Mouse (Mus musculus) erythroblast, embryonic 14.5 days (primary cell): ENCODE measurements around the gene Cfap77. TPM values are rescaled to one million over a fixed set of nuclear protein-coding genes. Genes with fewer than 3 reads are reported as not detected.

ENCODE experiments used
- H3K27me3 ChIP-seq: 2 replicates; pipeline ENCODE4 v1.6.1; 2012; ENCODE audit warnings: inconsistent platforms; ENCODE audit not compliant: control insufficient read depth
- H3K36me3 ChIP-seq: 2 replicates; pipeline ENCODE4 v1.6.1; 2012; ENCODE audit warnings: mild to moderate bottlenecking, inconsistent platforms; ENCODE audit not compliant: control insufficient read depth
- H3K4me1 ChIP-seq: 2 replicates; pipeline ENCODE4 v1.6.1; 2012; ENCODE audit warnings: inconsistent platforms; ENCODE audit not compliant: control insufficient read depth
- H3K4me3 ChIP-seq: replicated peaks from 2 replicates; pipeline ENCODE3; 2012; ENCODE audit warnings: moderate library complexity, mild to moderate bottlenecking, inconsistent platforms
- H3K9me3 ChIP-seq: 2 replicates; pipeline ENCODE4 v1.6.1; 2012; ENCODE audit warnings: low read length, inconsistent platforms, mixed read lengths; ENCODE audit not compliant: control insufficient read depth
- GATA1 ChIP-seq: IDR thresholded peaks from 2 replicates; pipeline ENCODE4 v1.6.1; 2012; ENCODE audit warnings: low read length, inconsistent platforms, mixed read lengths
- TAL1 ChIP-seq: IDR thresholded peaks from 3 replicates; pipeline ENCODE4 v1.6.1; 2012; ENCODE audit warnings: low read length, inconsistent platforms, mixed read lengths
- polyA plus RNA-seq: library from polyadenylated mRNA; stranded (reverse); fragments of >175 nt; gene quantifications from 2 replicates; pipeline ENCODE4 v1.2.3, GENCODE M21; 2012

Cfap77 gene
- polyA plus RNA-seq, 1 experiment = not detected

- Histone ChIP-seq H3K36me3 (peaks cover 64% of the 10 kb centered on the region), H3K4me1 (no peaks in the 10 kb centered on the region), H3K27me3 (no peaks in the 10 kb centered on the region), H3K9me3 (no peaks in the 10 kb centered on the region), H3K4me3 (no peak overlapping the region)
- no peak for TF ChIP-seq TAL1
- TF ChIP-seq GATA1 = no peak
Observed at GRCm38 (mm10) chr2:29086026-29086425, 31.2 kb upstream of the Cfap77 start.

- no peaks in the 10 kb centered on the region for H3K4me1 ChIP-seq
- H3K27me3 ChIP-seq = no peaks in the 10 kb centered on the region
- H3K9me3 ChIP-seq = no peaks in the 10 kb centered on the region
- H3K36me3 ChIP-seq = peaks cover 93% of the 10 kb centered on the region
- TF ChIP-seq GATA1 = no peak
- no peak for TF ChIP-seq TAL1
- H3K4me3 ChIP-seq = no peak overlapping the region
Observed at GRCm38 (mm10) chr2:29081965-29082364, 27.1 kb upstream of the Cfap77 start.

GRCm38 (mm10) chr2:29076226-29076625 lies 21.4 kb upstream of the Cfap77 start:
- Histone ChIP-seq H3K36me3 (peaks cover 92% of the 10 kb centered on the region), H3K4me1 (no peaks in the 10 kb centered on the region), H3K9me3 (no peaks in the 10 kb centered on the region), H3K27me3 (no peaks in the 10 kb centered on the region), H3K4me3 (no peak overlapping the region)
- TF ChIP-seq GATA1 (no peak), TAL1 (no peak)

GRCm38 (mm10) chr2:29075331-29076070 lies 20.6 kb upstream of the Cfap77 start:
- TF ChIP-seq GATA1 (no peak), TAL1 (no peak)
- Histone ChIP-seq H3K4me1 (no peaks in the 10 kb centered on the region), H3K4me3 (no peak overlapping the region), H3K27me3 (no peaks in the 10 kb centered on the region), H3K9me3 (no peaks in the 10 kb centered on the region), H3K36me3 (peaks cover 92% of the 10 kb centered on the region)

GRCm38 (mm10) chr2:29074676-29075075 lies 19.8 kb upstream of the Cfap77 start:
- Histone ChIP-seq H3K4me1 (no peaks in the 10 kb centered on the region), H3K36me3 (peaks cover 92% of the 10 kb centered on the region), H3K4me3 (no peak overlapping the region), H3K27me3 (no peaks in the 10 kb centered on the region), H3K9me3 (no peaks in the 10 kb centered on the region)
- TF ChIP-seq TAL1 = no peak
- no peak for TF ChIP-seq GATA1

GRCm38 (mm10) chr2:29066410-29066809 lies 11.5 kb upstream of the Cfap77 start:
- no peaks in the 10 kb centered on the region for H3K9me3 ChIP-seq
- H3K36me3 ChIP-seq = peaks cover 75% of the 10 kb centered on the region
- H3K4me1 ChIP-seq = peaks cover 12% of the 10 kb centered on the region
- H3K4me3 ChIP-seq = no peak overlapping the region
- TF ChIP-seq TAL1 (no peak), GATA1 (no peak)
- no peaks in the 10 kb centered on the region for H3K27me3 ChIP-seq

GRCm38 (mm10) chr2:29065796-29066195 lies 10.9 kb upstream of the Cfap77 start:
- Histone ChIP-seq H3K36me3 (peaks cover 68% of the 10 kb centered on the region), H3K9me3 (no peaks in the 10 kb centered on the region), H3K27me3 (no peaks in the 10 kb centered on the region), H3K4me1 (peaks cover 18% of the 10 kb centered on the region), H3K4me3 (no peak overlapping the region)
- TF ChIP-seq TAL1 (no peak), GATA1 (no peak)

GRCm38 (mm10) chr2:29060135-29060597 lies 5.3 kb upstream of the Cfap77 start, which contains the start of gene Ttf1:
TSS of gene Ttf1 (plus strand) at chr2:29060262.
- Histone ChIP-seq H3K4me1 (peaks cover 27% of the 10 kb centered on the region), H3K9me3 (no peaks in the 10 kb centered on the region), H3K27me3 (peaks cover 33% of the 10 kb centered on the region), H3K4me3 (peak within 1 kb of the TSS; percentile 95), H3K36me3 (peaks cover 16% of the 10 kb centered on the region)
- TF ChIP-seq TAL1 (no peak), GATA1 (no peak)

GRCm38 (mm10) chr2:29054545-29054935 lies 326 bp downstream of the Cfap77 start:
- Histone ChIP-seq H3K4me3 (peak overlapping the region; percentile 54), H3K9me3 (peaks cover 2% of the 10 kb centered on the region; the same call in 1 of the 2 replicates), H3K36me3 (no peaks in the 10 kb centered on the region), H3K4me1 (peaks cover 15% of the 10 kb centered on the region), H3K27me3 (peaks cover 53% of the 10 kb centered on the region)
- TF ChIP-seq GATA1 (no peak), TAL1 (no peak)
